Mouse (Mus musculus): ENCODE results near the gene Hinfp. TPM values are rescaled to one million over a fixed set of nuclear protein-coding genes. Genes with fewer than 3 reads are reported as not detected.
"Not testable (repeated sequence)": the region's sequence is repeated elsewhere in the genome, so short reads cannot be mapped to it uniquely, and the experiment has no call there.

Hinfp gene
- polyA plus RNA-seq (2012; rRNA removed) = 32.1 and 32.3 TPM in 2 replicates

DNA sequence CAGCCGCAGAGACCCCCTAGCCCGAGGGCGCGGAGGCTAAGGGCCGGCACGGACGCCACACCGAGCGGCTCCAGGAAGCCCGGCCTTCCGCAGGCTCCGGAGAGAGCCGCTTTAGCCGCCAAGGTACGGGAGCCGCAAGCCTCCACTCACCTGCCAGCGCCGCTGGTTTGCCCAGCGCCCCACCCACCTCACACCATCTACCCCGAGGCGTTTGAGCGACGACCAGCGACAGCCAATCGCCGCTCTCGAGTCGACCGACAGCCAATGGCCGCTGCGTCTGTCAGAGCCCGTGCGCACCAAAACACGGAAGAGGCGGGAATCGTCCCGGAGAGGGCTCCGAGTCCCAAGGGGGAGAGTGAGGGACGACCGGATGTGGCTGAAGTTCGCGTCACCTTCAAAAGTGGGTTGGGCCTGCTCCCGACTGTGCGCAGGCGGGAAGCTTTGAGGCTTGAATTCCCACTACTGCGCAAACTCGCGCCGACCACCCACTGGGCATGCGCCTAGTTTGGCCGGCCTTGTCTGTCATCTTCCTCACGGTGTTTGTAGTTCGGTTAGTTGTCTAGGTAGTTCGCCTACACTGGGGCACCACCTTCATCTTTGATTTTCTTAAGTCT, at the start of gene Hinfp:
Hinfp (minus strand) TSS at position 206 of the 614 bp plus-strand sequence.
- DNase-seq (ENCODE audit: extremely low spot score in 1 of 2, low spot score in 1 of 2) = peak; percentile 98 to 99

DNA sequence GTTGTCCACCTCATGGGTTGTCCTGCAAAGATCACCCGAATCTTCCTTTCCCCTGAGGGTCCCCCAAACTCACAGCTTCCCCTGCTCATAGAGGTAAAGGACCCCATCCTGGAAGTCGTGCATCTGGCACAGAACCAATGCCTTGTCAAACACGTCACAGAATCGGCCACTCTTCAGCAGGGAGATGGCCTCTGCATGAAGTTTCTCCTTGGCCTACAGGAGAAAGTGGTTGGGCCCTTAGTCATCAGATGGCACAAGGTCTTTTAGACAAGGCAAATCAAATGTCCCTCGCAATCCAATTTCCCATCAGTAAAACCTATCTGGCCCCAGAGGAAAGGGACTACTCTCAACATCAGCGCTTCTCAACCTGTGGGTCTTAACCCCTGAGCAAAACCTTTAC, 47.7 kb upstream of the Hinfp start:
- no peak for DNase-seq (ENCODE audit: extremely low spot score in 1 of 2, low spot score in 1 of 2)

DNA sequence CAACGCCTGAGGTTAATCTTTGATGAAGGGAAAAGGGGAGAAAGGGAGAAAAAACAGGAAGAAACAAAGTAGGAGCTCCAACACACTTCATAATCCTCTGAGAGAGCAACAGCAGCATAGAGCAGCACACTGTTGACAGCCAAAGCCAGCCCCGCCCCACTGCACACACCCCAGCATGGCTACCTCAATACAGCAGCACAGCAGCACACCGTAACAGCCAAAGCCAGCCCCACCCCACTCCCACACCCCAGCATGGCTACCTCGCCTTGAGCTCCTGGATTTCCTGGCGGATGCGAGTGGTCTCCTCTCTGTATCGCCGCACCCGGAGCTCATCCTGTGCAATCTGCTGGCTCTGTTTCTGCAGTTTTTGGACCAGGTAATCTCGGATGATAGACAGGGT, 46.9 kb upstream of the Hinfp start:
- no peak for DNase-seq (ENCODE audit: extremely low spot score in 1 of 2, low spot score in 1 of 2)

DNA sequence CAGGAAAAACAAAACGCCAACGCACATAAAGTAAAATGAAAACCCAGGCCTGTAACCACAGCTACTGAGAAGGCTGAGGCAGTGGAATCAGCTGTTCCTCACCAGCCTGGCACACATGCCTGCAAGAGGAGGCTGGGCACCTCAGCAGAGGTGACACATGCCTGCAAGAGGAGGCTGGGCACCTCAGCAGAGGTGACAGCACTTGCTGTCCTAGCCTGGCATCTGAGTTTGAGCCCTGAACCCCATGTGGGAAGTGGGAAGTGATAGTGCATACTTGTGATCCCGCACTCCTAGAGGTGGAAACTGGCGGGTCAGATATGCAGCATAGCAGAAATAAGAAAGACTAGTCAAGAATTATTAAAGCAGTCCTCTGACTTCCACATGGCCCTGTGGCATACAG, 45.9 kb upstream of the Hinfp start:
- no peak for DNase-seq (ENCODE audit: extremely low spot score in 1 of 2, low spot score in 1 of 2)

DNA sequence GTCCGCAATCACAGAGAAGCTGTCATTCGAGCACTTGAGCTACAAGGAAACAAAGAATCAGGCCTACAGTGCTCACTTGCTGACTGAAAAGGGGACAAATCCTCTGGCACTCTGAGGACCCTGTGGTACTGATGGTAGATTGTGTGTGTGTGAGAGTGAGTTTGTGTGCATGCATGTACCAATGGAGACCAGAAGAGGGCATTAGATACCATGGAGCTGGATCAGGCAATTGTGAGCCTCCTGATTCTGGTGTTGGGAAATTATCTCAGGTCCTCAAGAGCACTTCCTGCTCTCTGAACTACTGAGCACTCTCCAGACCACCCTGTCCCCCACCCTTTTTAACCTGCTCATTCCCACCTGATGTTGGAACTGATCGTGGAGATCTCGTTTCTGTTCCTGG, 43.1 kb upstream of the Hinfp start:
- DNase-seq (ENCODE audit: extremely low spot score in 1 of 2, low spot score in 1 of 2) = no peak

DNA sequence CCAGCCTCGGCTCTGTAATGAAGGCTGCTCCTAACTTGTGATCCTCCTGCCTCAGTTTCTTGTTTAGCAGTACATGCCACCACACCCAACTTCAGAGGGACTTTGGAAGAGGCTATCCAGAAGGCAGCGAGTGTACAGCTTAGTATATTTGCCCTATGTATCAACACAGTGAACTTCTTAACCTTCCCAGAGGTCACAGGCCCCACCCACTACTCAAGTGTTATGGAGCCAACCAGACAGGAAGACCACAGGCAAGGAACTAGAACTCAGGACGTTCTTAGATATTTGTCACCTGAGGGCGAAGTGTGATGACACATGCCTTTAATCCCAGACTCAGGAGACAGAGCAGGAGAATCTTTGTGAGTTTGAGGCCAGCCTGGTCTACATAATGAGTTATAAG, 42.1 kb upstream of the Hinfp start:
- DNase-seq (ENCODE audit: extremely low spot score in 1 of 2, low spot score in 1 of 2) = no peak

DNA sequence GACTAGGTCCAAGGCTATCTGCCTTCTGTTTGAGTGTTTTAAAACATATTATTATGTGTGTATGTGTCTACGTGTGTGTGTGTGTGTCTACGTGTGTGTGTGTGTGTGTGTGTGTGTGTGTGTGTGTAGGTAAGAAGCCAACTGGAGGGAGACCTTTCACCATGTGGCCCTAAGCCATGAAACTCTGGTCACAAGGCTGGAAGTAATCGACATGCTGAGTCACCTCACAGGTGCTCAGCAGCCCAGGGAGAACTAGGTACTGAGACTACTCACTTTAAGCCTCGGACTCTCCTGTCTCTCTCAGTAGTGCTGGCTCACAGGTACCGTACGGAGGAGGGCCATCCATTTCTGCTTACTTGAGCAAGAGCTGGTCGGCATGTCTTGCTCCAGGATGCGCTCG, 41.7 kb upstream of the Hinfp start:
- no peak for DNase-seq (ENCODE audit: extremely low spot score in 1 of 2, low spot score in 1 of 2)

DNA sequence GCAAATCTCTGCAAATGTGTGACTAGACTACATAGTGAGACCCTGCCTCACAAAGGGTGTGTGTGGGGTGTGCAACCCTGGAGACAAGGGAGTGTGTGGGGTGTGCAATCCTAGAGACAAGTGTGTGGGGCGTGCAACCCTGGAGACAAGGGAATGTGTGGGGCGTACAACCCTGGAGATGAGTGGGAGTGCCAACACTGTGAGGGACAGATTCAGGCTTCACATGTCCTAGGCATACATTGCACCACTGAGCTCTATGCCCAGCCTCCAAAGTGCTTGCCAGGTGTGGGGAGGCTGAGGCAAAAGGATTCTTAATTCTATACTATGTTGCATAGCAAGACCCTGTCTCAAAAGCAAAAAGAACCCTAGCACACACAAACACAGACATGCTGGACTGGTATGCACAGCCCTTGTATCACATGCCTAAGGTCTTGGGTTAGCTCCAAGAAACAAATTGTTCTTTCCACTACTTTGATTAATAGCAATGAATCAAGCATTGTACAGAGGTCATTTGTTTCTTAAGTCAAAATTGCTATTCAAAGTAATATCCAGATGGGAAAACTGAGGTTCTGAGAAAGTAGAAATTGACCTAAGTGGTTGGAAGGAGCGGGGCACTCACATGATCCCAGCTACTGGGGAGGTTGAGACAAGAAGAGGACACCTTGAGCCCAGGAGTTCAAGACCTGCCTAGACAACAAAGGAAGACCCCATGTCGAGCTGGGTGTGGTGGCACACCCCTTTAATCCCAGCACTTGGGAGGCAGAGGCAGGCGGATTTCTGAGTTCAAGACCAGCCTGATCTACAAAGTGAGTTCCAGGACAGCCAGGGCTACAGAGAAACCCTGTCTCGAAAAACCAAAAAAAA, 40.3 kb upstream of the Hinfp start:
- peak in 1 of 2 experiments; percentile 26 for DNase-seq (ENCODE audit: extremely low spot score in 1 of 2, low spot score in 1 of 2)

DNA sequence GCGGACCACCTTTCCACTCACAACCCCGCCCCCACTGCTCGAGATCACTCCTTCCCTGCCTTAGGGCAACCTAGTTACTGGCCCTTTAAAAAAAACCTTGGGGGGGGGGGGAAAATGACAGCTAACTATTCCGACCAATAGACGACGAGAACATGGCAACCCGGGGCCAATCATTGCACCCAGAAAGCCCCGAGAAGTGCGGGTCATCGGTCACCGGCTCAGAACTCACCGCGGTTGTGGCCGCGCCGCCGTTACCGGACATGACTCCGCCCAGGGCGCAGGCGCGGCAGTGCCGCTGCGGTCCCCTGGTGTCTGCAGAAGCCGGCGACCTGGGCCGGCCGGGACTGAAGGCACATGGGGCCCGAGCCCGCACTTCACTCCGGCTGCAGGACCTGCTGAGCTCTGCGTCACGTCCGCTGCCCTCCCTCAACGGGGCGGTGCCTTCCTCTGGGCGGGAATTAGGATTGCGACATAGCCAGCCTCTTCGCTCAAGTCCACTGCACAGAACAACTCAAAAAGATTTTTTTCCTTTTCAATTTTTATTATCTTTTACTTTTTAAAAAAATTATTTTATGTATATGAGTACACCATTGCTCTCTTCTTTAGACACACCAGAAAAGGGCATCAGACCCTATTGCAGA, 38.4 kb upstream of the Hinfp start, which contains the start of gene Hmbs:
Hmbs (minus strand) TSS at position 448 of the 641 bp plus-strand sequence.
- peak; percentile 75 to 89 for DNase-seq (ENCODE audit: extremely low spot score in 1 of 2, low spot score in 1 of 2)

DNA sequence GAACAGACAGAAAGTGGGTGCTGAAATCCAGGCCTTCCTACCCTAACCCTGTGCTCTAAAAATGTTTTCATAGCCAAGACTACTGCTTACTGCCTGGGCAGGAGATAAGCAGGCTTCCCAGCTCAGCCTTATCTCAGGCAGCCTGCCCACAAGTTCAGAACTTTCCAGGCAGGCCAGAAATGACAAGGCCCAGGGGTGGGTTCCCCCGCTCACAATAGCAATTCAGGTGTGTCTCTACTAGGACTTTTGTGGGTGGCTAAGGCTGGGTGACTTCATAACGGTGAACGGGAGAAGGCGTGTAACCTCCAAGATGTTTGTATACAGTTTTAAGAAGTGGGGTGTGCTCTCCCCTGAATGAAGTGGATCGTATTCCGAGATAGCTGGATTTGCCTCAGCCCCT, 37.8 kb upstream of the Hinfp start:
- DNase-seq (ENCODE audit: extremely low spot score in 1 of 2, low spot score in 1 of 2) = no peak

DNA sequence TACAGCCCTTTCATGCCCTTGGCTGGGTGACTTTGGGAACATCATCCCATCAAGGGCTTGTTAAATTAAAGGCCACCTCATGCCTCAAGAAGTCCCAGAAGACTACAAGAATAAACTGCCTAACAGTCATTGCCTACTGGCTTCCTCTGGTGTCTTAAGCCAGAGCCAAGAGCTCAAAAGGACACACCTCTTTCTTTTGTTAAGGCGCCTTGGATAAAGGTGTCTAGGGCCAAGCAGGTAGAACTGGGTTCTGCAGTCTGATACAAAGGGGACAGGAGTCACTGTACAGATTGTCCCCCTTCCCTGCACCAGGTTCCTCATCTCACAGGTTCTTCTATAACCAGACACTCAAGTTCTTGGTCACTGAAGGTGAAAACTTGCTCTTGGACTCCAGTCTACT, 37.1 kb upstream of the Hinfp start:
- DNase-seq (ENCODE audit: extremely low spot score in 1 of 2, low spot score in 1 of 2) = no peak

DNA sequence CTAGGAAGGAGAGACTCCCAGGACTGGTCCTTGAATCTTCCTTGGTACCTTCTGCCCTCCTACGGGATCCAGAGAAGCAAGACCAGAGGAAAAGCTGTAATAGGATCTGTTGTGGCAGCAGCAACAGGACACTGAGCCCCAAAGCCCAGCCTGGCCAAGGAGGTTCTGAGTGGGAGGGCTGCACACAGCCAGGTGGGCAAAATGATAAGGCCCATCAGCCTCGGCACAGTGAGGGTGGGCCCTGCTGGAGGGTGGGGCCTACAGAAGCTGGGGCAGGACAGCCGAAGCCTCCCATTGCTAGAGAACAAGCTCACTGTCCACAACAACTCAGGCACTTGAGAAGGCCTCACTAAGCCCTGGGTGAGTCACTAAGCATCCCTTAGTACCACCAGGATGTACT, 36.7 kb upstream of the Hinfp start:
- DNase-seq (ENCODE audit: extremely low spot score in 1 of 2, low spot score in 1 of 2) = no peak

DNA sequence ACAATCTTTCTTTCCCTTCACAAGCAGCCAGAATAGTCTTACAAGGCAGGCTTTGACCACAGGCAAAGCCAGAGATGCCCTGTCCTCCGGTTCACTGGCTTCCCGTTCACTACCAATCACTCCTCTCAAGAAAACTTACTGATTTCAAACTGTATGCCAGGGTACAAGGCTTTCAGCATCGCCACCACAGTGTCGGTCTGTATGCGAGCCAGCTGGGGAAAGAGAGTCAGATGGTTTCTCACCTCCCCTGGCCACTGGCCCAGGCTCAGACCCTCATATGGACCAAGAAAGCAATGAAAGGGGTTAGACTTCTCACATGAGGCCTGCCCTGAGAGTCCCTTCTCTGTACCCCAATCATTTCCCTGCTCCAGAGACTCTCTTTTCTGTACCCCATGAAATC, 36.0 kb upstream of the Hinfp start:
- DNase-seq (ENCODE audit: extremely low spot score in 1 of 2, low spot score in 1 of 2) = no peak

DNA sequence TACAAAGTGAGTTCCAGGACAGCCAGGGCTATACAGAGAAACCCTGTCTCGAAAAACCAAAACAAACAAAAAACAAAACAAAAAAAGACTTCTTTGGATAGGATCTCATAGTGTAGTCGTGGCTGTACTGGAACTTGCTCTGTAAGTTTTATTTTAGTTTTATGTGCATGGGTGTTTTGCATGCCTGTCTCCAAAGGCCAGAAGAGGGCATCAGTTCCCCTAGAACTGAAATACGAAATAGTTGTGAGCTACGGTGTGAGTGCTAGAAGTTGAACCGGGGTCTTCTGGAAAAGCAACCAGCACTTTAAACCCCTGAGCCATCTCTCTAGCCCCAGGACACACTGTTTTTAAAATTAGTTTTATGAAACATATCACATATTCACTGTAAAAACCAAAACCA, 33.1 kb upstream of the Hinfp start:
- DNase-seq (ENCODE audit: extremely low spot score in 1 of 2, low spot score in 1 of 2) = no peak

DNA sequence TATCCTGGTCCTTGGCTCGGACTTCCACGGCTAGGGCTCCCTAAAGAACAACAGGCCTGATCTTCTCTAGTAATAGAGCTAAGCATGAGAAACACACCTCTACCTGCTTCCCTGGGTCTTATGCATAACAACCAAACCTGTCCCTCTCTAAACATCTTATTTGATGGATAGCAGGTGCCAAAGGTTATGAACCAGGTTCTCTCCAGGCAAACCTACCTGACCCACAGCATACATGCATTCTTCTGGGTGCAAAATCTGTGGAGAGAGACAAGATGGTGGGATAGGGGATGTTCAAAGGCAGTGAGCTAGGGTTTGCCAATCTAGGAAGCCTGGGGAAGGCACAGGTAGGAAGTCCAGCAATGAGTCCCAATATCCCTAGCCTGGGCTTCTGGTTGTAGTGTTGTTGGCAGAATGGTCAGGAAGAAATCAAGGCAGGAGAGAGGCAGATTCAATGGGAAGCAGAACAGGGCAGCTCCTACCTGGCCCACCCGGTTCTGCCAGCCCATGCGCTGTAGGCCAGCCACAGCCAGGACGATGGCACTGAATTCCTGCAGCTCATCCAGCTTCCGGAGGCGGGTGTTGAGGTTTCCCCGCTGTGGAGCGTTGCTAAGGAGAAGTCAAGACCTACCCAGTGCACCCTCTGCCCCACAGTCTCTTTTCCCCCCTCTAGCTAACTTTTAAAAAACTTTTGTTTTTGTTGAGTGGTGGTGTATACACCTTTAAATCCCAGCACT, 32.1 kb upstream of the Hinfp start:
- DNase-seq (ENCODE audit: extremely low spot score in 1 of 2, low spot score in 1 of 2) = no peak

DNA sequence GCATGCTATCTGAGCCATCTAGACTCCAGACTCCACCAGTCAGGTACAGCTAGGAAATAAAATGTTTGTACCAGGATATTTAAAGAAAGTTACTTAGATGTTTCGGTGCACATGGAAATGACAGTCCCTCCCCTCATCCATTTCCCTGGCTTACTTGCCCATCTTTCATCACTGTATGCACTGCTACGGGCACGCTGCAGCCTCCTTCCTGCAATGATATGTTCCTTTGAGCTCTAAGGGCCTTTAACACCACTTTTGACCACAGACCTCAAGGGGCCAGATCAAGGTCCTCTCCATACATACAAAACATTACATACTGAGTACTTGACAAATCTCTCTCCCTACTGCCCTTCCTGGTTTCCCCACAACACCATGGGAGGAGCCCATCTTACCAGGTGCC, 31.5 kb upstream of the Hinfp start:
- DNase-seq (ENCODE audit: extremely low spot score in 1 of 2, low spot score in 1 of 2) = no peak

DNA sequence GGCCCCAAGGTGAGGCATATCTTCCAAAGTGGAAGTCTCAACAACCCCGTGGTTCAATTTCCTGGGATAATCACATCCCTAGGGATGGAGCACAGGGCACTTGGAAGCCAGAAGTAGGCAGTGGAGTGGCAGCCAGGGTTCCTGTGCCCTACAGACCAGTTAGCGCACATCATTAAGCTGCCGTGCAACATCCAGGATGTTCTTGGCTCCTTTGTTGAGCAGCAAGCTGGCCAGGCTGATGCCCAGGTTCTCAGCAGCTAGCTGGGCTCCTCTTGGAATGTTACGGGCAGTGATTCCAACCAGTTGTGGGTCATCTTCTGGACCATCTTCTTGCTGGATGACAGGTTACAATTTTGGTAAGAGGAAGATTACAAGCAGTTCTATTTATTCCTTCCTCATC, 31.0 kb upstream of the Hinfp start:
- DNase-seq (ENCODE audit: extremely low spot score in 1 of 2, low spot score in 1 of 2) = not testable (repeated sequence)

DNA sequence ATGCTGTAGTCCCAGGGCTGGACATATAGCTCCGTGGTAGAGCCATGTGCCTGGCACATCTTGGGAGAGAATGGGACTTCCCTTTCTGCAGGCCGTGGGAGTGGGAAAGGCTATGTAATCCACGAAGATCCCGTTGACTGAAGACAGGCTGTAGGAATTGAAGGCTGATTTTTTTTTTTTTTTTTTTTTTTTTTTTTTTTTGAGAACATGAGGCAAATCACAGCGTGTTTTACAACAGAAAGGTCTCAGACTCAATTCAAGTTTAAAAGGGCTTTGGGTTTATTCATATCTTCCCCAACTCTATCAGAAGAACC, 30.6 kb upstream of the Hinfp start:
- DNase-seq (ENCODE audit: extremely low spot score in 1 of 2, low spot score in 1 of 2) = no peak

DNA sequence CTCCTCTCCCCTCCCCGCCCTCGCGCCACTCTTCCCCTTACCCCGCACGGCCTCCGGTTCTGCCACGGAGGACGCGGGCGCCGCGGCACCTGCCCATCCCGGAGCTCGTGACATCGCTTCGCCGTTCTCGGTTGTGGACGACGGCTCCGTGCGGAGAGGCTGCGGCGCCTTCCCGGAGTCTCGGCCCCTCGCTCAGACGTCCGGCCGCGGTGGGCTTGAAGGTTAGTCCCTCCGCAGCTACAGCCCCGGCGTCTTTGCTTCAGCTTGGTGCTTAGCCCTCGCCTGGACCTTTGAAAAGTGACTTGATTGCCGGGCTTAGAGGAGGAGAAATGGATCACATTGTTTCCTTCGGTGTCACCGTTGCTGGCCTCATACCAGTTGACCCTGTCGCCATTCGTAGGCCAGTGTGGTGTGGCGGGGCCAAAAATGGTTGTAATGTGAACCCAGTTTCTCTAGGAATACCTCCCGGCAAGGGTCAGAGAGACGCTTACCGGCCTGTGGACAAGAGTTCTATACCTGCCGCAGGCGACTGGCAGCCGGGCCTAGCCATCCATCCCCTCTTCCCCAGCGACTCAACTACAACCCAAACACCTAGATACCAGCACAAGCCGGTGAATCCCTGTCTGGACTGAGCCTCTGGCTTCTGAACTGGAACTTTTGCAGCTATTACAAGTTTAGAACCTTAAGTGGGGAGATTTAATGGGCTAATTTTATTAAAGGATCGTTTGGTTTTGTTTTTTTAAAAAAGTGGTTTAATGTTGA, 30.0 kb upstream of the Hinfp start:
- no peak for DNase-seq (ENCODE audit: extremely low spot score in 1 of 2, low spot score in 1 of 2)
